Mouse (Mus musculus) megakaryocyte-erythroid progenitor cell, adult 5 weeks (primary cell): ENCODE measurements around the gene Krtap4-2. TPM values are rescaled to one million over a fixed set of nuclear protein-coding genes. Genes with fewer than 3 reads are reported as not detected.

ENCODE experiments used
- polyA plus RNA-seq: library from polyadenylated mRNA; stranded (reverse); fragments of >175 nt; gene quantifications from 2 replicates; pipeline ENCODE4 v1.2.3, GENCODE M21; 2012

Krtap4-2 gene
- polyA plus RNA-seq, result not detected in 2 replicates

GRCm38 (mm10) chr11:99634653-99635134 is at the start of gene Krtap4-2:
TSS of gene Krtap4-2 (minus strand) at chr11:99635084.

GRCm38 (mm10) chr11:99665860-99666259 is 31.0 kb upstream of the Krtap4-2 start, which contains the start of gene Krtap4-6:
TSS of gene Krtap4-6 (minus strand) at chr11:99665960.

GRCm38 (mm10) chr11:99658467-99659010 is 23.7 kb upstream of the Krtap4-2 start, which contains the start of gene Gm11563:
TSS of gene Gm11563 (minus strand) at chr11:99658960.

GRCm38 (mm10) chr11:99650136-99650535 is 15.3 kb upstream of the Krtap4-2 start, which contains the start of gene Gm11555:
TSS of gene Gm11555 (minus strand) at chr11:99650236.

GRCm38 (mm10) chr11:99643635-99644139 is 8.8 kb upstream of the Krtap4-2 start, which contains the start of gene Krtap4-7:
TSS of gene Krtap4-7 (minus strand) at chr11:99644089.

GRCm38 (mm10) chr11:99628138-99628537 is 6.7 kb downstream of the Krtap4-2 start, which contains the start of gene Krtap4-1:
TSS of gene Krtap4-1 (minus strand) at chr11:99628238.

GRCm38 (mm10) chr11:99620335-99620734 is 14.5 kb downstream of the Krtap4-2 start, which contains the start of gene Gm11562:
TSS of gene Gm11562 (minus strand) at chr11:99620435.

GRCm38 (mm10) chr11:99614796-99615363 is 20.0 kb downstream of the Krtap4-2 start, which contains the start of gene Krtap2-4:
TSS of gene Krtap2-4 (minus strand) at chr11:99614846.

GRCm38 (mm10) chr11:99610089-99610488 is 24.8 kb downstream of the Krtap4-2 start, which contains the start of gene Gm11937:
TSS of gene Gm11937 (minus strand) at chr11:99610189.

GRCm38 (mm10) chr11:99603208-99603607 is 31.7 kb downstream of the Krtap4-2 start, which contains the start of gene Gm11938:
TSS of gene Gm11938 (minus strand) at chr11:99603308.

GRCm38 (mm10) chr11:99597742-99598141 is 37.1 kb downstream of the Krtap4-2 start, which contains the start of gene Krtap9-3:
TSS of gene Krtap9-3 (minus strand) at chr11:99598105.

GRCm38 (mm10) chr11:99590981-99591380 is 43.9 kb downstream of the Krtap4-2 start, which contains the start of gene Krtap1-3:
TSS of gene Krtap1-3 (minus strand) at chr11:99591339.

Other genes with a start within 250 kb of the Krtap4-2 start
- 6.8 and 8.4 TPM in 2 replicates for gene Krt10, start 245.7 kb downstream of the Krtap4-2 start, polyA plus RNA-seq
- not detected in 2 replicates for gene Krt12, start 212.8 kb downstream of the Krtap4-2 start, polyA plus RNA-seq
- not detected in 2 replicates for gene Krt20, start 196.9 kb downstream of the Krtap4-2 start, polyA plus RNA-seq
- gene Krt23, start 141.9 kb downstream of the Krtap4-2 start, polyA plus RNA-seq, result not detected in 2 replicates
- not detected in 2 replicates for gene Krt39, start 113.7 kb downstream of the Krtap4-2 start, polyA plus RNA-seq
- not detected in 2 replicates for gene Krt40, start 91.9 kb downstream of the Krtap4-2 start, polyA plus RNA-seq
- gene Krtap3-3, start 84.2 kb downstream of the Krtap4-2 start, polyA plus RNA-seq, result not detected in 2 replicates
- gene Krtap3-2, start 78.2 kb downstream of the Krtap4-2 start, polyA plus RNA-seq, result not detected in 2 replicates
- not detected in 2 replicates for gene Gm11939, start 75.6 kb downstream of the Krtap4-2 start, polyA plus RNA-seq
- not detected in 2 replicates for gene Krtap3-1, start 68.5 kb downstream of the Krtap4-2 start, polyA plus RNA-seq
- gene Krtap1-5, start 54.1 kb downstream of the Krtap4-2 start, polyA plus RNA-seq, result not detected in 2 replicates
- gene Krtap1-4, start 51.4 kb downstream of the Krtap4-2 start, polyA plus RNA-seq, result not detected in 2 replicates
- not detected in 2 replicates for gene Krtap1-3, start 43.7 kb downstream of the Krtap4-2 start, polyA plus RNA-seq
- gene Krtap9-3, start 37.0 kb downstream of the Krtap4-2 start, polyA plus RNA-seq, result not detected in 2 replicates
- not detected in 2 replicates for gene Gm11938, start 31.8 kb downstream of the Krtap4-2 start, polyA plus RNA-seq
- gene Gm11937, start 24.9 kb downstream of the Krtap4-2 start, polyA plus RNA-seq, result not detected in 2 replicates
- gene Krtap2-4, start 20.2 kb downstream of the Krtap4-2 start, polyA plus RNA-seq, result not detected in 2 replicates
- gene Gm11562, start 14.6 kb downstream of the Krtap4-2 start, polyA plus RNA-seq, result not detected in 2 replicates
- 0.11 TPM in 1 of 2 replicates, not detected in the other for gene Krtap4-1, start 6.8 kb downstream of the Krtap4-2 start, polyA plus RNA-seq
- not detected in 2 replicates for gene Krtap4-7, start 9.0 kb upstream of the Krtap4-2 start, polyA plus RNA-seq
- gene Gm11555, start 15.2 kb upstream of the Krtap4-2 start, polyA plus RNA-seq, result not detected in 2 replicates
- not detected in 2 replicates for gene Gm11563, start 23.9 kb upstream of the Krtap4-2 start, polyA plus RNA-seq
- gene Krtap4-6, start 30.9 kb upstream of the Krtap4-2 start, polyA plus RNA-seq, result 0.08 TPM in 1 of 2 replicates, not detected in the other
- not detected in 2 replicates for gene Gm14190, start 55.7 kb upstream of the Krtap4-2 start, polyA plus RNA-seq
- not detected in 2 replicates for gene Gm14180, start 99.2 kb upstream of the Krtap4-2 start, polyA plus RNA-seq
- not detected in 2 replicates for gene Gm11595, start 137.8 kb upstream of the Krtap4-2 start, polyA plus RNA-seq
- not detected in 2 replicates for gene Krtap4-8, start 145.6 kb upstream of the Krtap4-2 start, polyA plus RNA-seq
- not detected in 2 replicates for gene Krtap4-9, start 150.1 kb upstream of the Krtap4-2 start, polyA plus RNA-seq
- gene Gm11596, start 158.4 kb upstream of the Krtap4-2 start, polyA plus RNA-seq, result not detected in 2 replicates
- gene Gm11569, start 163.8 kb upstream of the Krtap4-2 start, polyA plus RNA-seq, result not detected in 2 replicates
- gene Gm11554, start 169.4 kb upstream of the Krtap4-2 start, polyA plus RNA-seq, result not detected in 2 replicates
- gene Krtap4-13, start 174.8 kb upstream of the Krtap4-2 start, polyA plus RNA-seq, result not detected in 2 replicates
- gene Gm11564, start 180.6 kb upstream of the Krtap4-2 start, polyA plus RNA-seq, result not detected in 2 replicates
- not detected in 2 replicates for gene 2300003K06Rik, start 203.0 kb upstream of the Krtap4-2 start, polyA plus RNA-seq
- gene Krtap4-16, start 216.5 kb upstream of the Krtap4-2 start, polyA plus RNA-seq, result not detected in 2 replicates
- gene Gm11568, start 222.8 kb upstream of the Krtap4-2 start, polyA plus RNA-seq, result not detected in 2 replicates
- gene Gm11559, start 229.4 kb upstream of the Krtap4-2 start, polyA plus RNA-seq, result not detected in 2 replicates
- gene Krtap9-1, start 238.3 kb upstream of the Krtap4-2 start, polyA plus RNA-seq, result not detected in 2 replicates
- gene Gm11567, start 244.1 kb upstream of the Krtap4-2 start, polyA plus RNA-seq, result not detected in 2 replicates